Mouse (Mus musculus): Measurements from ENCODE around the gene 4930402H24Rik.

DNA sequence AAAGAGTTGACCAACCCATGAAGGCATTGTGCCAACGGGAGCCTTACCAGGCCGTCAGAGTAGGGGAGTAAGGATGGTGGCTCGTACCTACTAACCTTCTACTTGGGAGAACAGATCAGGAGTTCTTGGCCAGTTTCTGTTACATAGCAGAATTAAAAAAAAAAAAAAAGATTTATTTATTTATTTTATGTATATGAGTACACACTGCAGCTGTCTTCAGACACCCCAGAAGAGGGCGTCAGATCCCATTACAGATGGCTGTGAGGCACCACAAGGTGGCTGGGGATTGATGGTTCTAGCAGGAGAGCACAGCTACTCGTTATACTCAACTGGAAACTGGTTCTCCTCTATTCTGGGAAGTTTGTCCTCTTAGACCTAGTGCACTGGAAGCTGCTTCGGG lies 201.0 kb downstream of the 4930402H24Rik start:
- TF ChIP-seq EP300 (optimal IDR thresholded peaks at IDR 0.05) (no peak), CTCF (IDR thresholded peaks at IDR 0.05; ENCODE audit: low read depth) (peak; percentile 35)

Data from stomach, postnatal 0 days (tissue).